Mouse (Mus musculus) left cerebral cortex, adult 8-10 months (tissue): Measurements from ENCODE around the gene Mzf1. TPM values are rescaled to one million over a fixed set of nuclear protein-coding genes. Genes with fewer than 3 reads are reported as not detected.
"Not testable (repeated sequence)": the region's sequence is repeated elsewhere in the genome, so short reads cannot be mapped to it uniquely, and the experiment has no call there.

ENCODE experiments used
- DNase-seq, 2 experiments: peaks; one replicate each; pipeline ENCODE4 v3.0.0; 2022; ENCODE audit warnings: low spot score in 2 of 2
- total RNA-seq, 4 experiments: library from RNA; stranded (reverse); gene quantifications; 2 replicates each; pipeline ENCODE4 v1.2.4; 2022

The Mzf1 gene
- 10 to 100 TPM; 12.2 to 14.3 (median 13.1) TPM for total RNA-seq

DNA sequence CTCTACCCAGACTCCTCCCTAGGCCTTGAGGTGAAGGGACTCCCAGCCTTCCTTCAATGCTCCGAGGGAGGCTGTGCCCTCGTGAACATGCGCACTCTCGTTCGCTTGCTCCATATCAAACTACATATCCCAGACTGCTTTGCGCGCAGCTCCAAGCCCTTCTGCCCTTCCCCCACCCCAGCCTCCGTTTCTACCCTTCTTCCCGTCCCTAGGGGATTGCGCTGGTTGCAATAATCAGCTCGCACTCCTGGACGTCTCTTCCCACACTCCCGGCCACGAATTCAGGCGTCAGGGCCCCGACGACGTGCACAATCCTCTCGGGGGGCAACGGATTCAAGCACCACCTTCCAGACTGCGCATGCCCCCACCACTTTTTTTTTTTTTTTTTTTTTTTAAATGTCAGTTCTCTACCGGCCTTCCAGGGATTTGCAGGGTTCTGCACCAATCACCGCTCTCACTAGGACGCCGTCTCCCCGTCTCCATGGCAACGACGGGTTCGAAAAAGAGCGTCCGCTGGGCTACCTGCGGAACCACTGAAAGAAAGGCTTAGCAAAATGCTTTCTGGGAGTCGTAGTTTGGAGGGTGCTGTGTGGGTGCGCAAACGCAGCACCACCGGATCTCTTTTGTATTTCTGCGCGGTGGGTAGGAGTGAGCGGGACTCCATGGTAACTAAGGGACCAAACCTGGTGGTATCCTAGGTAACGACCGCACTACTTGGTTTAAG, at the start of gene Mzf1:
Mzf1 (minus strand) TSS at position 478 of the 724 bp plus-strand sequence.
- DNase-seq, result peak; percentile 90 to 98

- no peak for DNase-seq
These were observed 40.5 kb upstream of the Mzf1 start, which contains the start of gene Vmn1r85 for GRCm38 (mm10) chr7:13095073-13095472. Gene Vmn1r85 (minus strand): TSS chr7:13095173.

GRCm38 (mm10) chr7:13072293-13072692, 17.7 kb upstream of the Mzf1 start:
- DNase-seq, result no peak

DNA sequence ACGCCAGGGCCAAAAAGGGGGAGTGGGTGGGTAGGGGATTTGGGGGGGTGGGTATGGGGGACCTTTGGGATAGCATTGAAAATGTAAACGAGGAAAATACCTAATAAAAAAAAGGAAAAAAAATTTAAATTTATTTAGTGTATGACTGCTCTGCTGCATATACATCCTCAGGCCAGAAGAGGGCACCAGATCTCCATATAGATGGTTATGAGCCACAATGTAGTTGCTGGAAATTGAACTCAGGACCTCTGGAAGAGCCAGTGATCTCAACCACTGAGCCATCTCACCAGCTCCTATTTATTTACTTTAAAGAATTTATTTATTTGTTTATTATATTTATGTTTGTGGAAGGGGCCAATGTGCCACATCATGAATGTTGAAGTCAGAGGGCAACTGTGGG, 8.8 kb upstream of the Mzf1 start:
- not testable (repeated sequence) for DNase-seq

DNA sequence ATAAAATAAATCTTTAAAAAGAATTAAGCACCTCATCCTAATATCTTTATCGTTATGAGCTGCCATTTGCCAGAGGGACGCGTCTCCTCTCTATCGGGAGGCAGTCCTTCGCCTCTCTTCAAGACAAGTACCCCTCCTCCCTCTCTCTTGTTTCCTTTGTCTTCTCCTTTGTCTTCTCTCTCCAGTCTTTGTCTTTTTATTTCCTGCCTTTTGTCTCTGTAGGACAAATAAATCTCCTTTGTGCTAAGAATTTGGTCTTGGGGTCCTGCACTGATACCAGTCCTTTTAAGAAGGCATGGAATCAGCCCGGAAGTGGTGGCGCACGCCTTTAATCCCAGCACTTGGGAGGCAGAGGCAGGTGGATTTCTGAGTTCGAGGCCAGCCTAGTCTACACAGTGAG, 5.0 kb upstream of the Mzf1 start:
- DNase-seq, result no peak

- DNase-seq, result no peak
These were observed 2.5 kb upstream of the Mzf1 start for GRCm38 (mm10) chr7:13056913-13057700.

GRCm38 (mm10) chr7:13053961-13054286, 640 bp downstream of the Mzf1 start:
- peak in 1 of 2 experiments; percentile 50 for DNase-seq

DNA sequence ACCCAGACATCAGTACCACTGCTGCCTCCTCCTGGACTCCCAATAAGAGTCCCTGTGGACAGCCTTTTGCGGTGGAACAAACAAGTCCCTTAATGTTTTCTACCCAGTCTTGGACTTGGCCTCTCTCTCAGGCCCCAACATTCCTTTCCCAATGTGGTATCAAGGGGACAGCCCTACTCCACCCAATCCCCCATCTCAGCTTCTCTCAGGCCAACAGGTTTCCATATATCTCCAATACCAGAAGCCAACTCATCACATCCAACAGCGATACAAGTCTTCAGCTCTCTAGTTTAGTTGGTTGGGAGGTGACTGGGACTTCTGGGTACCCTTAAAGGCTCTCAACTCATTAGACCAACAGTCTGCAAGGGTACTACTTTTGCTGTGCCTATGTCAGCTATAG, 1.1 kb downstream of the Mzf1 start:
- DNase-seq, result no peak

DNA sequence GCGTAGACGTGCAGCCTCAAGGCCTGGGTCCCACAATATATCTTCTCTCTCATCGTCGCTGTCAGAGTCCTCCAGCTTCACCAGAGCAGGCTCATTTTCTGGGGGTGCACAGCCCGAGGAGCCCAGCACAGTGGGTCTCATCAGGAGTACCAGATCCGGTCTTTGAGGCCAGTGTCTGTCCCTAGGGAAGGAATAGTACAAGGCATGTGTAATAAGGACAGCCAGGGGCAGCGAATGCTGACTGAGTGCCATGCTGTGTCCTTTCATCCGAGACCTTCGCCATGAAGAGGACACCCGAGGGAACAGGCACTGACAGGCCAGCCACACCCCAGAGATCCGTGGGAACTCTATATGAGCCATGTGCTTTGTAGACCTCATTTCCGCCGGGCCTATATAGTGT, 1.6 kb downstream of the Mzf1 start:
- no peak for DNase-seq

DNA sequence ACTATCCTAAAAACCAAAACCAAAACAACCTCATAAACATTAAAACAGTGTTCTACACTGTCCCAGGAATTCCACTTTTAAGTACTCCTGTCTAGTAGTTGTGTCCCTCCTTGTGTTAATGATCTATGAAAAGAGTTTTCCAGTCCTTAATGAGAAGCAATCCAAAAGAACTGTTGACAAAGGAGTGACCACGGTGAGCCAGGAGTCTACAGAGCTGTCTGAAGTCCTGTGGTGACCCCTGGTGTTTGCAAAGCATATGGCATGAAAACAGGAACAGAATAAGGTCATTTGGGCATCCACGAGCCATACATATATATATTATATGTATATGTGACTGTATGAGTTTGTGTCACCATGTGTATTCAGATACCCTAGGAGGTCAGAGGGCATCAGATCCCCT, 8.5 kb downstream of the Mzf1 start:
- DNase-seq, result no peak

GRCm38 (mm10) chr7:13044254-13044625, 10.3 kb downstream of the Mzf1 start:
- DNase-seq, result no peak

DNA sequence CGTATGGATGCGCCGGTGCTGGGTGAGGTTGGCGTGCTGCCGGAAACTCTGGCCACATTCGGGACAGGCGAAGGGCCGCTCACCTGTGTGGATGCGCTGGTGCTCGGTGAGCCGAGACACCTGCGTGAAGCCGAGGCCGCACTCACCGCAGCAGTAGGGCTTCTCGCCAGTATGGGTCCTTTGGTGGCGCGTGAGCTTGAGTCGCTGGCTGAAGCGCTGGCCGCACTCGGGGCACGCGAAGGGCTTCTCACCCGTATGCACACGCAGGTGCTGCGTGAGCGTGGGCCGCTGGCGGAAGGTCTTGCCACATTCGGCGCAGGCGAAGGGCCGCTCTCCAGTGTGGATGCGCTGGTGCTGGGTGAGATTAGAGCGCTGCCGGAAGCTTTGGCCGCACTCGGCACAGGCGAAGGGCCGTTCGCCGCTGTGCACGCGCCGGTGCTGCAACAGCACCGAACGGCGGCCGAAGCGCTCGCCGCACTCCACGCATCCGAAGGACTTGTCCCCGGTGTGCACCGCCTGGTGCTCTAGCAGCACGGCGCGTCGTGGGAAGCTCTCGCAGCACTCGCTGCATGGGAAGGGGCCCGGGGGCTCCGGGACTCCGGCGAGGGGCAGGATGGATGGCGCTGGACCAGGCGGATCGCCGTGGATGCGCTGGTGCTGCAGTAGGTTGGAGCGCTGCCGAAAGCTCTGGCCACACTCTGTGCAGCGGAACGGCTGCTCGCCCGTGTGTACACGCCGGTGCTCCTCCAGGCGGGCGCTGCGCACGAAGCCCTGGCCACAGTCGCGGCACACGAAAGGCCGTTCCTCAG, 10.9 kb downstream of the Mzf1 start:
- no peak for DNase-seq

DNA sequence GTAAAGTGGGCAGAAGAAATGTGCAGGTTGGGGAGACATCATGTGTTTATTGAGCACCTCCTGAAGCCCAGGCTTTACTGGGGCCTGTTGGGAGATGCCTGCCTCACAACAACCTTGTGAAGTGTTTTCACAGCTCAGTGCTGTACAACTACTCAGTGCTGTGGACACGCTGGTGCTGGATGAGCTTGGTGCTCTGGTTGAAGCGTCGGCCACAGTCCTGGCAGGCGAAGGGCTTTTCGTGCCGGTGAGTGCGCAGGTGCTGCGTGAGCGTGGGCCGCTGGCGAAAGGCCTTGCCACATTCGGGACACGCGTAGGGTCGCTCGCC, 11.5 kb downstream of the Mzf1 start:
- no peak for DNase-seq

DNA sequence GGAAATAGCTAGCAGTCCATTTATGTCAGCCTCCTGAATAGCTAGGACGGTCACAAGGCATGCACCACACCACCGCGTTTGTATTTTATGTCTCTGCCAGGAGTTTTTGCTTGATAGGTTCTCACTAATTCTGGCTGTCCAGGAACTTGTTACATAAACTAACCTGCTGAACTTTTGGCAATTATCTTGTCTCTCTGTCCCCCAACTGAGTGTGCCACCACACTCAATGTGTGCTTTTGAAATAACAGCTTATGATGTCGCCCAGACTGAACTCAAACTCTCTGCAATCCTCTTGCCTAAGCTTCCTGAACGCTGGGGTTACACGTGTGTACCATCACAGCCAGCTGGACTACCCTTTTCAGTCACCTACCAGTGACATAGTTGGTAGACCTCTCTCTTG, 12.1 kb downstream of the Mzf1 start:
- no peak for DNase-seq

DNA sequence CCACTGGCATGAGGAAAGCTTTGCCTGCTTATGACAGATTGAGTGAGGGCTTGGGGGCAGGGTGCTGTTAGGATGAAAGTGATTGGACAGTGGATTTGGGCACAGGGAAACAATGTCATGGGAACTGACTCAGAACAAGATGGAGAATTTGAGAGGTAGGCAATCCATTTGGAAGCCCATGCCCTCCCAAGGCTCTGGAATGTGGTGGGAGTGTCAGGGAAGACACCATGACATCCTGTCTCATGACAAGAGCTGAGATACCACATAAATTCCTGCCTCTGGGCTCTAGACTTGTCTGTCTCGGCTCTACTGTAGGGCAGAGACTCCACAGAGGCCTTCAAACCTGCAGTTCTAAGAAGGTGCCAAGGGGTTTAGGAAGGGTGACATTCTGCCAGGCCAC, 13.3 kb downstream of the Mzf1 start:
- no peak for DNase-seq

DNA sequence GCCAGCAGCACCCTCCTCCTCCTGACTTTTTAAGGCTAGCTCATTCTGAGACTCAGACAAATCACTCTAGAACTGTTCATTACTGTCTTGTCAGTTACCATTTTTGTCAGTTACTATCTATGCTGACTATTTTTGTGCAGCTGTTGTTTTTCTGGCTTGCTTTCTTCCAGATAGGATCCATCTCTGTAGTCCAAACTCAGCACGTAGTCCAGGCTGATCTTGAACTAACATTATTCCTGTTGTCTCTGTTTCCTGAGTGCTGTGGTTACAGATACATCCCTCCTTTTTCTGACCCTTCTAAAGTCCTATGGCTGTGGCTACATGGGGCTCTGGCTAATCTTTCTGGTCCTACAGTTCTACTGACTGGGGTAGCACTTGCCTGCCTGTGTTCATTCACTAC, 15.4 kb downstream of the Mzf1 start:
- DNase-seq, result peak in 1 of 2 experiments; percentile 3

DNA sequence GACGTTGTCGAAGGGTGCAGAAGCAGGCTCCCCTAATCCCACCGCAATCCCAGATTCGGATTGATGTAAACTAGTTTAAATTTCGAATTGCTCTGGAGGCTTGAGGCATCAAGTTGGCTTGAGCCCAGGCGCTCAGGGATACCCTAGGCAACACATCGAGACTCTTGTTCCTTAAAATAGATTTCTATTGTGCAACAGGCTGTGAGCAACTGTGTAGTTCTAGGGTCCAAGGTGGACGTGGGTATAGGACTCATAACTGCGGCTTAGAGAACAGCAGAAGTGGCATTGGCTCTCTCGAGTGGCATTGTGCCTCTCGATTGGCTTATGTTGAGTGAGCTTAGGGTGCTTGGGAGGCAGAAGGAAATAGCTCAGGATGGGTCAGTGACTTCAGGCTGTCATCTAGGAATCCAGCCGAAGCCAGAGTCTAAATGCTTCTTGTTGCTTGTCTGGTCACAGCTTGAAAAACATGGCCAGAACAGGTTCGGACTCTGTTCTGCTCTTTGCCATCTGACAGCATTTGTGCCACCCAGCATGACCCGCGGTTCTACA, 15.9 kb downstream of the Mzf1 start:
- DNase-seq, result no peak

DNA sequence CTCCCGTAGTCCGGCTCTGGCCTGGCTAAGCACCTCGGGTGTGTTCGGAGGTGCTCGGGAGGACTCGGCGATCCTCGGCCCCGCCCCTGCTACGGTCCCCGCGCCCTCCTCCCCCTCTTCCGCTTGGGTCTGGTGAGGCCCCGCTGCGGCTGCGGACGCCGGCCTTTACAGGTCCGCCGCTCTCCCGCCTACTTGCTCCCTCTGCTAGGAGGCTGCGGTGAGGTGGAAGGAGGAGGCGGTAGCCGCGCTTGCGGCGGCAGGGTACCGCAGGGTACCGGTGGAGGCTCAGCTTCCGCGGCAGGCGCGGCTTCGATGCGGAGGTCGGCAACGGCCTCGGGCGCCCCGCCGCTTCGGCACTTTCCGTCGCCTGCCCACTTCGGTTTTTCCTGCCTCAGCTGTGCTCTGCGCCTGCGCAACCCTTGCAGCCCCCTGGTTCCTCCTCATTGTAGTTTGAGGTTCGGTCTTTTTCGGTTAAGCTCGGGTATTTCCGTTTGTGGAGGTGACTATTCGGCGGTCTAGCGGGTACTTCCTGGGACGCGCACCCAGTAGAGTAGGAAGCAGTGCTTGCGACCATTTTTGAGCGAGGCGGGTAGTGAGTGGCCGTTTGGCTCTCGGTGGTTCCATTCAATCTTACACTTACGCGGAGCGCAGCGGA, 16.5 kb downstream of the Mzf1 start, which contains the start of gene Ube2m:
Ube2m (minus strand) TSS at position 375 of the 655 bp plus-strand sequence.
- peak; percentile 98 for DNase-seq

GRCm38 (mm10) chr7:13037366-13037765, 17.2 kb downstream of the Mzf1 start:
- DNase-seq, result no peak

- DNase-seq, result no peak
These were observed 17.8 kb downstream of the Mzf1 start for GRCm38 (mm10) chr7:13036806-13037205.

DNA sequence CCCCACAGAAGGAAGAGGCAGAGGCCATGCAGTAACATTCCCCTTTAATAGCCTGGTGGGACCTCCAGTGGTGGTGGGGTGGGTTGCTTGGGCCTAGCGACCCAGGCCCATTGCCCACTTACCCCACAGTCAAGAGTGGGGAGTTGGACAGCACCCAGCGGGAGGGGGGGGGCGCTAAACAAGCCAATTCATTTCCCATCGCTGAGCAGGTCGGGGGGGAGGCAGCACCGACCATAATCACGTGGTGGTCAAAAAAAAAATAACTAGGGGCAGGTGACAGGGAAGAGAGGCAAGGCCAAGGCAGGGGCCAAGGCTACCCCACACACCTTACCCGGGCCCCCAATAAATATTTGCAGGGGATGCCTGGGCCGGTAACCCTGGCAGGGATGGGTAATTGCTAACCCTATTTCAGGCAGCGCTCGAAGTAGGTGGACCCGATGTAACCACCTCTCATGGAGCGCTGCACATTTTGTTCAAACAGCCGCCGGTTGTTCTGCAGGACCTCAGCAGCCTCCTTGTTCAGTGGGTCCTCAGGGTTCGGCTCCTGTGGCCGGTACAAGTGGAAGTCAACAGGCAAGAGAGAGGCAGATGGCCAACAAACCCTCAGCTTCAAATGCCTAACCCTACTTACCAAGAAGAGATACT, 19.2 kb downstream of the Mzf1 start:
- DNase-seq, result no peak
